Mouse (Mus musculus): Measurements from ENCODE around the gene Ago4.

Gene Ago4

DNA sequence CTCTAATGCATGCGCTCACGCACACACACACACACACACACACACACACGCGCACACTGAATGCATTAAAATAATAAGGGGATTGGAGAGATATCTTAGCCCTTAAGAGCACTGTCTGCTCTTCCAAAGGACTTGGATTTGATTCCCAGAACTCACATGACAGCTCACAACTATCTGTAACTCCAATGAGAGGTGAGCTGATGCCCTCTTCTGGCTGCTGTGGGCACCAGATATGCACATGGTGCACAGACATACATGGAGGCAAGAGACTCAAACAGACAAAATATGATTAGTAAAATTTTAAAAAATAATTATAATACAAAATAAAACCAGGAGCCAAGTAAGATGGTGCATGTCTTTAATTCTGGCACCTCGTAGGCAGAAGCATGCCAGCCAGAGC is 6.4 kb downstream of the Ago4 start:
- intact Hi-C loops (cut with DNase I) = no loop called here

DNA sequence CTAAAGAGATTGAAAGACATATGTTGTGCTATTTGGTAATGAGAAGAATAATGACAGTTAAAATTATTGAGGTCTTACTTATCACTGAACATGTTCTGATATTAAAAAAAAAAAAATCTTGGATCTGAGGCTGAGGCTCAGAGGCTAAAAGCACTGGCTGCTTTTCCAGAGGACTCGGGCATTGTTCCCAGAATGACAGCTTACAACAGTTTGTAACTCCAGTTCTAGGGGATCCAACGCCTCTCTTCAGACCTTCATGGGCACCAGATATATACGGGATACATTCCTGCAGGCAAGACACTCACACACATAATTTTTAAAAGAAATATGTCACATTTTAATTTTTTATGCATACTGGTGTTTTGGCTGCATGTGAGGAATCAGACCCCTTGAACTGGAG is 7.1 kb downstream of the Ago4 start:
- intact Hi-C loops (cut with DNase I) = no loop called here

DNA sequence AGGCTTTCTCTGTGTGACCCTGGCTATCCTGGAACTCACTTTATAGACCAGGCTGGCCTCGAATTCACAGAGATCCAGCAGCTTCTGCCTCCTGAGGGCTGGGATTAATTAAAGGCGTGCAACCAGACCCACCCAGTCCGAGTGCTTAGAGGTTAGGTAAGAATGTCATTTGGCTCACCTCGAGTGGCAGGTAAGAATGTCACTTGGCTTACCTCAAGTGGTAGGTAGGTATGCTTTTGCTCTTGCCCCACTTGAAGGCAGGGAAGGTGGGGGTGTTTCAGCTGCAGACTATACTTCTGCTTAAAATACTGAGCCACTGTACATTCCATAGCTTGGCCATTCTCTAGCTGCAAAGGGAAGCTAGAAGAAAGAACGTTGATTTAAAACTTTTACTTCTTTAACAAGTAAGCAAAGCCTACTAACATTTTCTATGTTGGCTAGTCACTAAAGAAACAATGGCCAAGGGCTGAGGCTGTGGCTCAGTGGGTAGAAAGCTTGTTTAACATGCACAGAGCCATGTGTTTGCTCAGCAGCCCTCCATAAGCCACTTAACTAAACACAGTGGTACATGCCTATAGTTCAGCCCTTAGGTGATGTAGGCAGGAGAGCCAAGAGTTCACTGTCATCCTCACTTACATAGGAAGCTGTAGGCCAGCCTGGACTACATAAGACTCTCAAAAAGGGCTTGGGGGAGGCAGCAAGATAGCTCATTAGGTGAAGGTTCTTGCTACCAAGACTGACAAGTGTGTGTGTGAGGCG is 20.8 kb downstream of the Ago4 start:
- intact Hi-C loops (cut with DNase I) = no loop called here

DNA sequence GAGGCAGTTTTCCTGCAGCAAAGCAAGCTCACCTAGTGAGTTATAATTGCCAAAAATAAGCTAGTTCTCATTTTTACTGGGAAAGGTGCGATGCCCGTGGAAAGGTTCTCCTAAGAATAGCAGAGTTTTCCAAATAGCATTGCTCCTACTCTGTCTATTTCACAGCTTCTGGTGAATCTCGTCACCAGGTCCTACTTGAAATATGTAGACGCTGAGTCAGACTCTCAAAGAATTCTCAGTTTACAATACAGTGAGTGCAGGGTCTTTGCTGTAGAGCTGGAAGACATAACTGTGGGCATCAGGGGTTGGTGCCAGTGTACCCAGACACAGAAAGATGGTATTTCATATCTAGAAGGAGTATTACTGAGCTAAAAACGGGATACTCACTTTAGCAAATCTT is 22.3 kb downstream of the Ago4 start:
- intact Hi-C loops (cut with DNase I) = no loop called here

DNA sequence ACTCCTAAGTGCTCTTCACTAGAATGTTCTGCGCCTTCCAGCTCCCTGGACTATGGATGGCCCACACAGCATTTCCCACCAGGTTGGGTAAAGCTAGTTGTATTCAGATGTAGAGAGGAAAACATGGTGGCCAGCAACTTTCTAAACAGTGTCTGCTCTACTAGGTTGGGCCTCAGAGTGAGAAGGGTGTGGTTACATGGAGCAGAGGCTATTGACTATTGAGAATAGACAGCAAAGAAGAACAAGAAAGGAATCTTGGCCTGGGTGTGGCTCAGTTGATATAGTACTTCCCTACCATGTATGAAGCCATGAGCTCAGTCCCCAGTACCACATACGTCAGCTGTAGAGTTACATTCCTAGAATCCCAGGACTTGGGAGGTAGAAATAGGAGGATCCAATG is 24.2 kb downstream of the Ago4 start:
- intact Hi-C loops (cut with DNase I) = no loop called here

DNA sequence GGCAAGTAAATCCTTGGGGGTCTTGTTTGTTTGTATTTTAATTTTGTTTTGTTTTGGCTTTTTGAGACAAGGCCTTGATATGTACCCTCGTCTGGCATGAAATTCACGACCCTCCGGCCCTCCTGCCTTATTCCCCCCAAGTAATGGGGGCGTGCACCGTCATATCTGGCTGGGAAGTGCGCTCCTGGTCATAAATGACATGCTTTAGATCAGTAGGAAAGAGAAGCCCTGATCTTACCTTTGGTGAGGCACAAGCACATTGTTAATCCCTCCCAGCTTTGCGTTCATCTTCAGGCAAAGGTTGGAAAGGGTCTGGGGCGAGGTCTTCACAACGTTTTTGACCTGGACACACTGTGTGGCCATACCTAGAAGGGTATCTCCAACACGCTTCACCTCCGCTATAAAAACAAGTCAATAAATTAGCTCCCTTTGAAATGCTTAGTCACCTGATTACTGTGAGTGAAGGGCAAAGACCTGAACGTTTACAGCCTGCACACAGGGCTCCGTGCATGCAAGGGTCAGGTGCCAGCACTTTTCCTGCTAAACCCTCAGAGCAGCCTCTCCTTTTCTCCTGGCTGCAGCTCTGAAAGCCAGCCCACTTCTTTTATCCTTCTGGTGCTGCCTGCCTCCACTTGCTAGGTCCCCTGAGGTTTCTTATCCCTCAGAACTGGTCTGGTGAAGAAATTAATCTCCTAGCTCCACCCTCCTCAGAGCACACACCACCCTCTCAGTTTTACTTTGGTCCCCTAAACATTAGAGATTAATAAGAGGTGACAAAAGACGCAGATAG is 25.0 kb downstream of the Ago4 start:
- intact Hi-C loops (cut with DNase I) = no loop called here

DNA sequence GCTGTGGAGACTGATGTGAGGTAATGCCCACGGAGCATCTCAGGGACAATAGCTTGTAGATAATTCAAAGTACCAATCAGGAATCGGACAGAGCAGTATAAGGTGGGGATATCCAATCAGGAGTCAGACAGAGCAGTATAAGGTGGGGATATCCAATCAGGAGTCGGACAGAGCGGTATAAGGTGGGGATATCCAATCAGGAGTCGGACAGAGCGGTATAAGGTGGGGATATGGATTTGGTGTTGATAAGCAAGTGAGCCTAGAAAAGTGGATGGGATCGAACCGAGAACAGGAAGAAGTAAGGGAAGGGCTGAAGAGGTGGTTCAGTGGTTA is 30.3 kb downstream of the Ago4 start:
- intact Hi-C loops (cut with DNase I) = no loop called here

DNA sequence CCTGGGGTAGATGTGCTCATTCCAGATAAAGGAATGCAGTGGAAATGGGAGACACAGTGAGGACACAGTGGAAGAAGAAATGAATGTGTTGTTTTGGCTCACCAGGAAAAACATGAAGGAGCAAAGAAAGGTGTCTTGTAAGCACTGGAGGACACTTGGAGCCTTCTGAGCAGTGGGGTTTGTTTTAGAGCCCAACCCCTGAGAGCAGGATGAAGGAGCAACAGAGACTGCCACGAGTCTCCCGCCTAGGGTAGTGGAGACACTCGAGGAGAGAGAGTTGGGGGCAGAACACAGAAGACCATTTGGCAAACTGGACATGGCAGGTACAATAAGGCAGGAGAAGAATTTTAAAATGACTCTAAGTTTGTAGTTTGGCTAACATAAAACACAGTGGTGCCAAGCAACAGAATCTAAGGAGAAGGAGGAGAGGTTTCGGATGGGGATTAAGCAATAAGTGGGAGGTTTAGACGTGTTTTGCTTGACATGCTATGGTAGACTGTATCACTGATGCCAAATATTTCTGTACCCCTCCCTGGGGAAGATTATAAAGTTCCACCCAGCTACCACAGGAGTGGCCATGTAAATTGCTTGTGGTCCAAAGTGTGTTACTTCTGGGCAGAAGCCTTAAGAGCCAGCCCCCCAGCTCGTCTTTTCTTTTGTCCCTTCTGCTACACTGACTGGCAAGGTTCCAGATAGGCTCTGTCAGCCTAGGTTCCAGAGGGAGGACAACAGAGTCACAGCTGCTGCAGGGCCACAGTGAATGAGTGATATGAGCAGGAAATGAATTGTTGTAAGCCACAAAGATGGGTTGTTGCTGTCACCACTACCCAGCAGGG is 30.9 kb downstream of the Ago4 start:
- intact Hi-C loops (cut with DNase I) = no loop called here

DNA sequence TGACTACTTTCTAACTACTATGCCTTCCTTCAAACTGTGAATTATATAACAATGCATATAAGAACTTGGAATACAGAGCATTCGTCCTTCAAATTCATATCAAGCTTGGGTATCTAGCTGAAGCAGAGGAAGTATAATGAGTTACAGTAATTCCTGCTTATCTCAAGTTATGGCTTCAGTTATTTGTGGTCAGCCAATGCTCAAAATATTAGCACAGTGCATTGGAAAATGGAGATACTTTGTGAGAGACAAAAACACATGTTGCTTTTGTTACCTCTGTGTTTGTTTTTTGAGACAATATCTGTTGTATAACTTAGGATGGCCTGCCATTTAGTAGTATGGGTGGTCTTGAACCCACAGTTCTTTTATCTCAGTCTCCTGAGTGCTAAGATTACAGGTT is 34.7 kb downstream of the Ago4 start:
- intact Hi-C loops (cut with DNase I) = no loop called here

DNA sequence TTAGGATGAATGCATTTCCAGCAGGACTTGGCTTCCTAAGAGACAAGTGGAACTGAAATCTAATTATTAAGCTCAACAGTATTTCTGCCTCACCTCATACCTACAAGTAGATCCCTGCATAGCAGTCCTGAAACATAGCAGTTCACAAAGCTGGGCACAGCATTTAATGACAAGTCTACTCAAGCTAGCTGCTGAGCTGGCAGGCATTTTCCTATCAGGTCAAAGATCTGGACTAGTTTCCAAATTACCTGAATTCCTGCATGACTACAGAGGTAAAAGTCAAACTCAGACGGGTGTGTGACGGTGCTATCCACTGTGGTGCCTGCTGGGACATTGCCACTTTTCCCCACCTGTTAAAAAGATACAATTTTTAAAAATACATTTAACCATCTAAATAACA is 36.3 kb downstream of the Ago4 start:
- intact Hi-C loops (cut with DNase I) = no loop called here

DNA sequence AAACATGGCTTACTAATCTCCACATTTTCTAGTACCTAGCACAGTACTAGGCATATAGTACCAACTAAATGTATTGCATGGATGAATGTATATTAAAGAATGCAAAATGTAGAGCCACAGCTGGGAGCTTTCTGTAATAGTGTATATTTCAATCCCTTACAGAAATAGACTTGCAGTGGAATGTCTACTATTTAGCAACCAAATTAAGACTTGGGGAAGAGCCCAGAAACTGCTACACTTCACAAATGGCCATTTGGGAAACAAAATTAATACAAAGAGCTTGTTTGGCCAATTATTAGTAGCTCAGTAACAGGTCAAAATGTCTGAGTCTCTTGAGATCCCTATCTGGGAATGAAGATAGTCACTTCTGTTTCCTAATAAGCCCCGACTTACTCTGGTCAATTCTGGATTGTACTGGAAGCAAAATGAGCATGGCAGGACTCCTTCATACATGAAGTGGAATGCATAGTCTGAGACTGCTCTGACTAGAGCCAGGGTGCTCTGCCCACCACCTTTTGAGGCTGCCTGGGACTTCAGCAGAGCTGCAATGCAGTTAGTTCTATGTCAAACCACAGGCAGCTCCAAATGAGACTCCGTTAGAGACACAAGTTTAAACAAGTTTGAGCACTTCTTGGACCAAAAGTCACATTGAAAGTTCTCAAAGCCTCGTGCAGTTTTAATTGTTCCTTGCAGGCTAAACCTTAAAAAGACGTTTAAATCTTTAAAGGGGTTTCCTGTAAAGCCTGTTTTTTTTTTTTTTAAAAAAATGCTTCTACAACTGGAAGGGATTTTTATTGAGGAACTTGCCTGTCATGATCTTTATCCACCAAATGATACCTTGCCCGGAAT is 37.1 kb downstream of the Ago4 start:
- intact Hi-C loops (cut with DNase I) = no loop called here

DNA sequence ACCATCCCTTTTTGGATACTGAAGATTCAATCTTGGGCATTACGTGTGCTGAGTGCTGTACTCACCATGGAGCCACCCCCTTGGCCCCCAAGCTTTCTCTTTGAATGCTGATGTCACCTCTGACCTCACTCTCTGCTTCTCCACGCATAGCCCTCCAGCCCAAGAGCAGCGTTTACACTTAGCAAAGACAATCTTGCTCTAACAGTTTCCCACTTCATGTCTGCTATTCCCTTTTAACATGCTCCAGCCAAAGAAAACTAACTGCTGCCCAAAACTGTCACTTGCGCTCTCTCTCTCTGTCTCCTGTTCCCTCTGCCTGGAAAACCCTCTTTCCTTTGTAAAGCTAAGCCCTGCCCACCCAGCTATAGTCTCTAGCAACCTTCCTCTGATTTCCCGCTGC is 37.8 kb downstream of the Ago4 start:
- intact Hi-C loops (cut with DNase I) = no loop called here

DNA sequence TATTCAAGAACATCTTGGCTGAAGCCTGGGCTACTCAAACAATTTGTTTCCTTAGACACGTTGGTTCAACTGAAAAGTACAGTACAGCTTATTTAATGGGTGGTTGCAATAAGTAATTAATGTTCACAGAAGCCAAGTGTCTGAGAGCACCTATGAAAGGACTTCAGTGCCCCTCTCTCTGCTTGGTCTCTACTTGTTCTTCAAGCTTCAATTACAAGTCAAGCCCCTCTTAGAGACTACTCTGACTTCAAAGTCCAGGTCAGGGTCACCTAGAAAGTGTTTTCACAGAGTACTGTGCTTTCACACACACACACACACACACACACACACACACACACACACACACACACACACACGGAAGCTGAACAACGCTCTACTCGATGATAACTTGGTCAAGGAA is 39.9 kb downstream of the Ago4 start:
- intact Hi-C loops (cut with DNase I) = no loop called here

DNA sequence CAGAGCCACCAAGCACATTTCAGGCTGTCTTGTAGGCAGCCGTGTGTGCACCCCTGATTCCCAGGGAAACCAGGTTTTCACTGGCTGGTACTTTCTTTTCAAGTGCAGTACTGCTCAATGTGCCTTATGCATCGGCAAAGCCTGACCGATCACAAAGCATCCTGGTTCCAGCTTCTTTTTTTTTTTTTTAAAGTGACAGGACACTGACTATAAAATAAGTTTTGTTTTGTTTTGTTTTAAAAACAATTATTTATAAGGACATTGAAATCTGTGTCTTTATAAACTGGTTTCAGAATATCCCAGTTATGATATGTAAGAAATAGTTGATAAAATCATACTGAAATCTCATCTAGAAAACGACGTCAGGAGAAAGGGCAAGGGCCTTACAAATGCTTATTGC is 41.3 kb downstream of the Ago4 start:
- intact Hi-C loops (cut with DNase I) = no loop called here

DNA sequence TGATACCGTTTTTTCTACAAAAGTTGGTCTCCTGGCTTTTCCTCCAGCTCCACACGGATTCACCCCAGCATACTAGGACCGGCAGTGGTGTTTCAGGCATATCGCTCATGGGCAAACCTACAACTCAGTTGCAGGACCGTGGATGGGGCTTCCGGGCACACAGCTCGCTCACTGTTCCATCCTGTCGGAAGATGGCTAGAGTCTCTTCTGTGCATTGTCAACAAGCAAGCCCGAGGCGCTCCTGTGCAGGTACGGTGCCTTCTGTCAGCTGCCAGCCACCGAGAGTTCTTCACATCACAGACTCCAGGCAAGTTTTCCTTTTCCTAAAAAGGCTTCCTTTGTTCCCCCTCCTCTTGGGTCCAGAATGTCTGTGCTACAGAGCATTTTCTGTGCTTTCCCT is 42.5 kb downstream of the Ago4 start:
- intact Hi-C loops (cut with DNase I) = no loop called here

DNA sequence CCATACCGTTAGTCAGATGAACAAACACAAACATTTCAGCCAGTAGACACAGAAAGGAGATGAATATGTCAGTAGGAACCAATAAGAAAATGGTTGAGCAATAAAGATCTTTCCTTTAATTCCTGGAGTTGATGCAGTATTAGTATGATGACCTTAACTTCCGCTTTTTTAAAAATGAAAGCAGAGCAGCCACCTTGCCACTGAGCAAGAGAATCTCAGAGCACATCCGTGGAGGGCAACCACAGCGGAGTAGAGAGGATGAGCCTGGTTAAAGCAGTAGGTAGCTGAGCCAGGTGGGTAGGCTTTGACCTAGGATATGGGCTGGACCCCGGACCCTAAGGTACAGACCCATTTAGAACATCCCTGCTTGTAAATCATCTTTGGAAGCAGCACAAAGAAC is 43.5 kb downstream of the Ago4 start:
- intact Hi-C loops (cut with DNase I) = no loop called here

DNA sequence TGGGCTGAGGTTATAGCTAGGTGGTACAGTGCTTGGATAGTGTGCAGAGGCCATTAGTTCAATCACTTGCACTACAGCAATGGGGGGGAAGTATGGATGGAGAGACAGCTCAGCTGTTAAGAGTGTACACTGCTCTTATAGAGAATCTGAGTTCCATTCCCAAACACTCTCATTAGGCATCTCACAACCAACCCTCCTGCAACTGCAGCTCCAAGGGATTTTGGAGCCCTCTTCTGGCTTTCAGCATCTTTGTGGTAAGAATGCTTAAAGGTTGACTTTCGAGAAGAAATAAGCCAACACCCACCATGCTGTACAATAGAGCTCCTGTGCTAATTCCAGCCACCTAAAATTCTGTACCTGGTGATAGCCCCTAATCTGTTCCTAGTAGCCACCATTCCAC is 47.1 kb downstream of the Ago4 start:
- intact Hi-C loops (cut with DNase I) = no loop called here

DNA sequence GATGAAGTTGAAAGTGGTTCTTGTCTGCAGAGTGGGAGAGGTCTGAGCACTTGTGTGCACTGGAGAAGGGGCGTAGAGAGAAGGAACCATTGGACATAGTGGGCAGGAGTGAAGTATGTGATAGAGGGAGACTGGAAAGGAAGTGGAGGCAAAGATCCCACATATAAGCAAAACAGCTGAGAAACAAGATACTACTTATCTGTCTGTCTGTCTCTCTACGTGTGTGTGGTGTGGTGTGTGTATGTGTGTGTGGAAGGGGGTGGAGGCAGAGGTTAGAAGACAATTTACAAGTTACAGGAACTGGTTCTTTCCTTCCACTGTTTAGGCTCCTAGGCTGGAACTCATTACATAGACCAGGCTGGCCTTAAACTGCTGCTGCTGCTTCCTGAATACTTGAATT is 48.2 kb downstream of the Ago4 start:
- intact Hi-C loops (cut with DNase I) = no loop called here

DNA sequence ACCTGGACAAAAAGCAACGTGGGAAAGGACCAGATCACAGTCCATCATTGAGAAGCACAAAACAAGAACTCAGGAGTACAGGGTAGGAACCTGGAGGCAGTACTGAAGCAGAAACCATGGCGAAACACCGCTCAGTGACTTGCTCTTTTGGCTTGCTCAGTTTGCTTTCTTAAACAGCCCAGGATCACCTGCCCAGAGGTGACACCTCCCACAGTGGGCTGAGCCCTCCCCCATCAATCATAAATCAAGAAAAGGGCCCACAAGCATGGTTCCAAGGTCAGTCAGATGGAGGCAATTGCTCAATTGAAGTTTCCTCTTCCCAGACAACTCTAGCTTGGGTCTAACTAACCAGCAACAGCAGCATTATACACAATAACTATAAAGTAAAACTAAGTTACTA is 49.4 kb downstream of the Ago4 start:
- intact Hi-C loops (cut with DNase I) = no loop called here

DNA sequence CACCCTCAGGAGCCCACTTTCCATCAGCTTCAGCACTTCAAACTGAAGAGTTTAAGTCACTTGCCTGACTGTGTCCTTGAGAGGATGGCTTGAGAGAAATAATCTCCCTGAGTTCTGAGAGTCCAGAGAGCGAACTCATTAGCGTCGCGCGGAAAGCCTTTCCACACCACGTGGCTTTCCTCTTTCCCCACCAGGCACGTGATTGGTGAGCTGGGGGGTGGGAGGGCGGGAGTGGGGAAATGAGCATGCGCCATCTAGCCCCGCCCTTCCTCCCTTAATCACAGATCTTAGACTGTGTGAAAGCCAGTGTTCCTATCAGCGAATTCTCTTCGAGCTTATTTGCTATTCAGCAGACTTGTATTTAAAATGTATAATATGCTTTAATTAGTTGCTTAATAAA is 50.3 kb downstream of the Ago4 start:
- intact Hi-C loops (cut with DNase I) = no loop called here

DNA sequence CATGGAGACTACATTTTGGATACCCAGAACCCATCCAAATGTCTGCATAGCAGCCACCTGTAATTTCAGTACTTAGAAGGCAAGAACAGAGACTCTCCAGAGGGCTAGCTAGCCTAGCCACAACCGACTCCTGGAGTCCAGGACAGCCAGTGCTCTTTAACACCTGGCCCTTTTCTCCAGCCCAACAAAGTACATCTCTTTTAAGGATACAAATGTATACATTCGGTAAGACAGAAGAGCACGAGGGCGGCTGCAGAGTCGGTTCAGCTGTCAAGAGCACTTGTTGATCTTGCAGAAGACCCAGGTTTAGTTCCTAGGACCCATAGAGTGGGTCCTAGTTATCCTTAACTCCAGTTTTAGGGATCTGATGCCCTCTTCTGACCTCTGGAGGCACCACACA is 51.8 kb downstream of the Ago4 start:
- intact Hi-C loops (cut with DNase I) = no loop called here
